Mouse (Mus musculus): ENCODE measurements around the gene Olfr748.
"Not testable (repeated sequence)": the region's sequence is repeated elsewhere in the genome, so short reads cannot be mapped to it uniquely, and the experiment has no call there.

The Olfr748 gene

DNA sequence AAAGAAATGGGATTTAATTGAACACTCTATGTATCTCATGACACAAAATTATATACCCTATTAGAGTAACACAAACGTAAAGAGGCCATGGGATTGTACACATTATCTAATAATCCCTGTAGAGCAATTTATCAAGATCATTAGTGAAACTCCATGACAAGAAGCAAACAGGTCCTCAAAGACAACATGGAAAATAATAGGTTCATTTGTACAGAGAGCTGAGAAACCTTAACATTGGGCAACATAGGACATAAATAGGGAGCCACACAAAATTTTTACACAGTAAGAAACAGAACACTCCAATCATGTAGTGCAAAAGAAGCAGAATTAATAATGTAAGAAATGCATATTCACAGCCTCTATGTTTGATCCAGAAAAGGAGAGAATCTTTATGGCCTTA is at the start of gene Olfr748:
Gene Olfr748, plus strand, starts transcription at position 301 of the 400 bp plus-strand sequence.
- DNase-seq (ENCODE audit: low spot score), result no peak

DNA sequence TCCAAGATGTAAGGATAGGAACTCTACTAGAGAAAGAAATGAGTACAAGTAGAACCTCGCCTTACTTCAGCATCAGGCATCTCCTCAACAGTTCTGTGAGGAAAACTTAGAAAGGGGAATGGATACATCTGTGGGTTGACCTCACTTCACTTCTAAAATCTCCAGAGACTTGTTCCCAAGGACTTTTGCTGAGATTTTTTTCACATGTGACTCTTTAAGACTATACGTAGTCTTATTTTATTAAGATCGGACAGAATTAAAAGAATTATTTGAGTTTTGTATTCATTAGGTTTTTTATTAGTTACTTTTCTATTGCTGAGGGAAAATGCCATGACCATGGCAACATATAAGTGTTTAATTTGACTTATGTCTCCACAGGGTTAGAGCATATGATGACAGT is 14.1 kb upstream of the Olfr748 start, which contains the start of gene Olfr747:
Gene Olfr747, minus strand, starts transcription at position 101 of the 400 bp plus-strand sequence.
- DNase-seq (ENCODE audit: low spot score), result no peak

DNA sequence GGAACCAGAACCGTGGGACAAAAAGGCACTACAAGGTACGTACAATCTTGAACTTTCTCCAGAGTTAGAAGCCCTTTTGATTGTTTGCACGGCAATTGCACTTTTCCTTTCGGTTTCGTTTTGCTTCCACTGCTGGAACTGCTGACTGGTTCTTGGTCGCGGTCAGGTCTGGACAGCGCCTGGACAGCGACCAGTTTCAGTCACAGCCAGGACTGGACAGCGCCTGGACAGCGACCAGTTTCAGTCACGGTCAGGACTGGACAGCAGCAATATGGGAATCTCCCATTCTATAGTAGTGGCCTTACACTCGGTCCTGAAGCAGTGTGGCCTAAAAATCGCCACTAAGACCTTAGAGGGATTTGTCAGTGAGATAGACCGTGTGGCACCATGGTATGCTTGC is 12.7 kb downstream of the Olfr748 start:
- DNase-seq (ENCODE audit: low spot score), result not testable (repeated sequence)

DNA sequence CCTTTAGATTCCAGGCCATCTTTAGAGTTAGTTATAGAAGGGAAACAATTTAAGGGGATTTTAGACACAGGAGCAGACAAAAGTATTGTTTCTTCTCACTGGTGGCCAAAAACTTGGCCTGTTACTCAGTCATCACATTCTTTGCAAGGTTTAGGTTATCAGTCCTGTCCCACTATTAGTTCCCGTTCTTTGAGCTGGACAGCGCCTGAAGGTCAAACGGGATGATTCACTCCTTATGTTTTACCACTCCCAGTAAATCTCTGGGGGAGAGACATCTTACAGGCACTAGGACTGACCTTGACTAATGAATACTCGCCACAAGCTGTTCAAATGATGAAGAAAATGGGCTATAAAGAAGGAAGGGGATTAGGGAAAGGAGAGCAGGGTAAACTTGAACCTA is 15.2 kb downstream of the Olfr748 start:
- not testable (repeated sequence) for DNase-seq (ENCODE audit: low spot score)

DNA sequence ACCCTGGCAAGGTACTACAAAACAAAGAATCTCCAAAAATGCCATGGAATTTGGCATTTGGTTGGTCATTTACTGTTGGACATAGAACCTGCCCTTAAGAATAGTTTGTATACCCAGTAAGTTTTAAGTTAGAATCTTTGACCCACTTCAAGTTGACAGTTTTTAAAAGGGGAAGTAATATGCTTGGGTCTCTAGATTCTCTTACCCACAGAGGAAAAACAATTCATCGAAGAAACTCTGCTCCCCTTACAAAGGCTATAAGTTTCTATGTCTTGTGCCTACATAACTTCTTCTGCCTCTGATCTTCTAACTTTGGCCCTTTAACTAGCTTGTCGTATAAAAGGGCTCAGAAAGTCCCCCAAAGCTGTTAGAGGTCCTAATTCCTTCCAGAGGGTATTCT is 33.2 kb downstream of the Olfr748 start:
- no peak for DNase-seq (ENCODE audit: low spot score)

DNA sequence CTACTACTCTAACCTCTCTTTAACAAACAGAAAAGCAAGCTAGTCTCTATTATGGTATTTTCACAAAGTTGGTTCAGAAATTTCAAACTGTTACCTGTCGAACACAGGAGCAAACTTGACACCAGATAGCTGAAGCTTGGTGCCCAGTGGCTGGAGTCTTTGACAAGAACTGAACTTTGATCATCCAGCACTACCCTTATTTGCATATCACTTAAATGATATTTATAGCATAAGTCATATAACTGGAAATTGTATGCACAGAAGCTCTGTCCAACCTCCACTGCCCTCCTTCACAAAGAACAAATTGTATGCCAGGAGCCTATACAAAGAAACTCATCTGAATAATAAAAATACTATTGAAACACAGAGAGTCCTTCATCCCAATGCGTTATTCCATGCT is 34.4 kb downstream of the Olfr748 start:
- no peak for DNase-seq (ENCODE audit: low spot score)

DNA sequence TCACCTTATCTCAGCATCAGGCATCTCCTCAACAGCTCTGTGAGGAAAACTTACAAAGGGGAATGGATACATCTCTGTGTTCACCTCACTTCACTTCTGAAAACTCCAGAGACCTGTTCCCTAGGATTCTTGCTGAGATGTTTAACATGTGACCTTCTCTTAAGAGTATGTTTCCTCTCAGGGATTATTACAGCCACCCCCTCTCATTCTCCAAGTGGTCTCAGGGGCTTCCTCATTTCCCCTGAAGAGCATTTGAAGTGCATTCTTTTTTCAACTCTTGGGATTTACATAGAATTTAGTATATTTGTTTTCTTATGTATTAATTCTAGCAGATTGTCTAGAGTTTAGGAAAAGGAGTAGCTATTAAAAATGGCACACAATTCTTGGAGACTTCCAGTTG is 37.8 kb downstream of the Olfr748 start, which contains the start of gene Olfr749:
Gene Olfr749, minus strand, starts transcription at position 101 of the 400 bp plus-strand sequence.
- no peak for DNase-seq (ENCODE audit: low spot score)

DNA sequence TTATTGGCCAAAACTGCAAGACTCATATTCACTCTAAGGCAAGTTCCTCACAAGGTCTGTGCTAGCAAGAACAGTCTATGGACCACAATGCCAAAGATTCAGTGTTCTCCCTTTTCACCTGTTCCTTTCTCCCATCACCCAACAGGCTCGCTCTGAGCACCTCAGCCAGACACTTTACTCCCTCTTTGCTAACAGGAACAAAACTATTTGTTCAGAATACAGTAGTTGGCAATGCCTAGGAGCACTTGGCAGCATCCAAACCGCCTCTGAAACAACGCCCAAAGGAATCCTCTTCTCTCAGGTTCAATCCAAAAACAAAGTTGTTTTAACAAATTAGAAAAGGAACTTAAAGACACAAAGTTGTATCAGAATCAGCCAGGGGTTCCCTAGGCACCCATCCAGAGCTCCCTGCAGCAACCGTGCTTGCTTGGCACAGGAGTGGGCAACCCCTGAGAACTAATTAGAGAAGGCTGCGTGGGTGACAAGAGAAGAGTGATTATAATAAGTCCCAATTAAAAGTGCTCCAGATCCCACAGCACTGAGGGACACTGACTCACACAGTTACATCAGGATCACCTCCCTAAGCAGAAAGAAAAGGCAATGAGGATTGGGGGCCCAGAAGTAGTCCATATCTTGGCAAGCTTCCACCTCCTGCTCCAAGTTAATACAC is 51.4 kb downstream of the Olfr748 start:
- DNase-seq (ENCODE audit: low spot score), result no peak

Data from ovary, postnatal 10 days (tissue).